Mouse (Mus musculus) liver, embryonic 14.5 days (tissue): ENCODE measurements around the gene Fam214a.
A peak's percentile ranks its signal among the peaks of the same experiment; 100 is the strongest.

Source experiments
- CTCF ChIP-seq: IDR thresholded peaks from 2 replicates; pipeline ENCODE4 v1.5.1; 2016; ENCODE audit warnings: antibody characterized with exemption, low read depth, control low read depth
- EP300 ChIP-seq: IDR thresholded peaks from 2 replicates; pipeline ENCODE4 v1.6.1; 2016; ENCODE audit warnings: antibody characterized with exemption, low read depth

DNA sequence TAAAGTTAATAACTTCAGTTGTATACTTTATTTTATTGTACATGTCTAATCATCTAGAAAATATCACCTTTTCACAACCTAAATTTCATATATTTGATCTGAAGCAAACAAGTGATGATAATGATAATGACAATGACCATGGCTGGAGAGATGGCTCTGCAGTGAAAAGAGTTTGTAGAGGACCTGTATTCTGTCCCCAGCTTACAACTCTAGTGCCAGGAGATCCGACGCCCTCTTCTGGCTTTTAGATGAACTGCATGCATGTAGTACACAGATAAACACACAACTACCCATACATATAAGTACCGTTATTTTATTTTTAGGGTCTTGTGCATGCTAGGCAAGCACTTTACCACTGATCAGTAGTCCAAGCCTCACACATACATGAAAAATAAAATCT, 1.2 kb upstream of the Fam214a start:
- TF ChIP-seq CTCF = peak; percentile 30; the same call in 1 of the 2 replicates
- TF ChIP-seq EP300 = no peak
